Mouse (Mus musculus): Measurements from ENCODE around the gene Gm3435.
"Not testable (repeated sequence)": the region's sequence is repeated elsewhere in the genome, so short reads cannot be mapped to it uniquely, and the experiment has no call there.

Gene Gm3435

DNA sequence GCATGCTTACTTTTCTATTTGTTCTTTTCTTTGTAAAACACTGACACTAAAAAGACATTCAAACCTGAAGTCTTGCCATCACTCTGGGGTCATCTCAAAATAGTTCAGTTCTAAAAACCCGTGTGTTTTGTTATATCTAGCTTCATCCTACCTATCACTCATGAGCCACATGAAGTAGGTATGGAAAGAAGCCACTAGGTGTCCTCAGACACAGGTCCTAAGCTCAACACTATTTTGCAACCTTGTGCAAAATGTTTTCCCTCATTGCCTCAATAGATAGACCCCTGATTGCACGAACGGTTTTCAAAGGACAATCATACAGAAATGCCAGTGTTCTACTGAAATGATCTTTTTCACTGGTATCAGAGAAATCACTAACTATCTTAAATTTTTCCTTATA, 30.5 kb downstream of the Gm3435 start:
- not testable (repeated sequence) for DNase-seq (ENCODE audit: low spot score)

DNA sequence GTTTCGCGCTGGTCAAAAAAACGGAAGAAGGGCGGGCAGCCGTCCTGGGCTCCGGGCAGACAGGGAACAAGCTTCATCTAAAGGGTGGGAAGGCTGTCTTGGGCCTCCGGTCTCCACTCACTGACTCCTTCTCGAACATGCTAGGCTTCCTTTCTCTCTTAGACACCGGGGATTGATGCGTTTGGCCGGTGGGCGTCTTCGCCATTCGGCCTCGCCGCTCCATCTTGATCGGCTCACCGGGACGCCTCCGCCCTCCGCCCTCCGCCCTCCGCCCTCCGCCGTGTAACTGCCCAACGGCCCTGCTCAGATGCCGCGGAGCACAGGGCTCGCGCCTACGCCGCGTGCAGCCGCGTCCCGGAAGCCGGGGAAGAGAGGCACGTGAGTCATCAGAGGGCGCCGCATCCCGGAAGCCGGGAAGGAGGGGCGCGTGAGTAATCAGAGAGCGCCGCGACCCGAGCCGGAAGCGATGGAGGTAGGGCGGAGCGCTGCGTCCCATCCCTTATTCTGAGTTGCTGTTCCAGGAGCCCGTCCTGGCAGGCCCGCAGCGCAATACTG, 31.3 kb downstream of the Gm3435 start, which contains the start of the genes Ermard, Tcte3 and Gm3448:
Ermard (plus strand) TSS at position 34 of the 555 bp plus-strand sequence.
Tcte3 (minus strand) TSS at position 314 of the 555 bp plus-strand sequence.
Gm3448 (minus strand) TSS at position 363 of the 555 bp plus-strand sequence.
- not testable (repeated sequence) for DNase-seq (ENCODE audit: low spot score)

DNA sequence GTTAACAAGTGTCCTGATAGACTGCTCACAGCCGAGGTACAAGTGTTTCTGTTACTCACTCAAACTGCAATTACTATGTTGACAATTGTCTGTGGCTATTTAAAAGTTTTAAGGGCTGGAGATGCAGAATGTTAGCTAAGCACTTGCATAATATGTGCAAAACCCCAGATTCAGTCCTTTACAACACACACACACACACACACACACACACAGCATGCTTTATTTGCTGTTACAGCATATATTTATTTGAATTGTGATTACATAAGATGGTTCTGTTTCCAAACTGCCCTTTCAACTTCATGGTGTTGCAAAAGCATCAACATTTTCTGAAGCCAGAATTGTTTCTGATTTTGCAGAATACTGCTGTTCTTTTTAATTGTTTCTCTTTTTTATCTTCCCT, 40.4 kb downstream of the Gm3435 start:
- DNase-seq (ENCODE audit: low spot score): not testable (repeated sequence)

DNA sequence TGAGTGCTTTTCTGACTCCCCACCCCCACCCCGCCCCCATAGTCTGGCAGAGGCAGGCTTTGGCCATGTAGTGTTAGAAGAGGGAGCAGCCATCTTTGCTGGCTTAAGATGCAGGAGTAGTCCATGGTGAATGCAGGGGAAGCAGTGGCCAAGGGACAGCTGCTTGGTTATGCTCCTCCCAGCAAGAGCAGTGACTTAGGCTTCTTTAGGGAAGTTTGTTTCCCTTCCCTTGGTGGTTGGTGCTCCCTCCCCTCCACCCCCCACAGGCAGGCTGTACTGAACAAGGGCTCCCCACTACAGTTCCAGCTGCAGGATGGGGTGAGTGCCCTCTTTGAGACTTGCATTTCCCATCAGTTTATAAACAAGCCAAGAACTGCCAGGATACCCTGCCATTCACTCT, 42.8 kb downstream of the Gm3435 start:
- DNase-seq (ENCODE audit: low spot score): not testable (repeated sequence)

DNA sequence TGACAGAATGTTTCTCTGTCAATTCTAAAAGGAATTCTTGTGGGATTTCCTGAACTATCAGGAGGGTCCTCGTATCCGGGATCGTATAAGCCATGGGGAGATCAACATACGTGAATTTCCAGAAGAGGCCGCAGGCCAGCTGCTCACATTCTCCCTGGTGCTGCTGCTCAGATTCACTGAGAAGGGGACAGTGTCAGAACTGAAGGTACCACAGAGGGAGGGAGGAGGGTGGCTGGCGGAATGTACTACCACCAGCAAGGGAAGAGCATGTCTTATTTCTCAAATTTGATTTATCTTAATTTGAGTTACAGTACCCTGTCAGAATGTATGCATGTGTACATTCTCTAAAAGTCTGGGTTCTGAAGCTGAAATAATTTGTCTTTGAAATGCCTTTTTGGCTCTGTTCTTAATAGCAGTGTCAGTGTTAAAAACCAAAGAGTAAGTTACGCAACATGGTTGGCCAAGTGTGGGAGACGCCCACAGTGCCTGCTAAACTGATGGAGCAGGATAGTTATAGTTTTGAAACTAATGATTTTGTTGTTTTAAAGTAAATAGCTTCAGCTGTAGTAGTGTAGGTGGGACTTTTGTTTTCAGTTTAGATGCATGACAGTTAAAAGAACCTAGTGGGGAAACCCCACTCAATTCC, 43.3 kb downstream of the Gm3435 start:
- DNase-seq (ENCODE audit: low spot score): not testable (repeated sequence)

DNA sequence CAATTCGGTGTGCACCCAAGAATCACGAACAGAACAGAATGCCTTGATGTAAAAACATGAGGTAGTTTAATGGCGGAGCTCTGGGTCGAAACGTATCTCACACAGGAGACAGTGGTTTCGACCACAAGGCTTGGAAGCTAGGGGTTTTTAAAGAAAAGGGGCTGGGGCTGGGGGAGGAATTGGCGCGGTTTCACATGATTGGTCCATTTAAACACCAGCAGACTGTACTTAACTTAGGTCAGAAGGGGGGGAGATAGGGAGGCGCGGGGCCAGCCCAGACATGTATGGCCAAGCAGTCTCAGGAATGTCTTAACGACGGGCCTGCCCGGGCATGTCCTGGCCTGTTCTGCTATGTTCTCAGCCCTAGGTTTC, 43.8 kb downstream of the Gm3435 start:
- DNase-seq (ENCODE audit: low spot score): not testable (repeated sequence)

DNA sequence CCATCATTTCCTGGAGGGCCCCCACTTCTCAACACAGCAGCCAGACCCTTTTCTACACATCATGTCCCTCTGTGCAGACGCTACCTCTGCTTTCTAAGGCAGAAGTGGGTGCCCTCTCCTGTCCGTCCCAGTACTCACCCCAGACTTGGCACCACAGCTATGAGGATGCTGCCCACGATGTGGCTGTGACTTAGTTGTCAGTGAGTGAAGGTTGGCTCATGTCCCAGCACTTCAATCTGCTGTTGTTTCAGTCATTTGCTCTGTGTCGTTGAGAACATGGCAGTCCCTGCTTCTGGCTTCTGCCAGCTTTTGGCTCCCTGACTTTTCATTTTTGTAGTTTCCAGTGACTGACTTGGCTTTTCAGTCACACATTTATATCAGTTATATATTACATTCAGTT, 45.9 kb downstream of the Gm3435 start:
- DNase-seq (ENCODE audit: low spot score): no peak

DNA sequence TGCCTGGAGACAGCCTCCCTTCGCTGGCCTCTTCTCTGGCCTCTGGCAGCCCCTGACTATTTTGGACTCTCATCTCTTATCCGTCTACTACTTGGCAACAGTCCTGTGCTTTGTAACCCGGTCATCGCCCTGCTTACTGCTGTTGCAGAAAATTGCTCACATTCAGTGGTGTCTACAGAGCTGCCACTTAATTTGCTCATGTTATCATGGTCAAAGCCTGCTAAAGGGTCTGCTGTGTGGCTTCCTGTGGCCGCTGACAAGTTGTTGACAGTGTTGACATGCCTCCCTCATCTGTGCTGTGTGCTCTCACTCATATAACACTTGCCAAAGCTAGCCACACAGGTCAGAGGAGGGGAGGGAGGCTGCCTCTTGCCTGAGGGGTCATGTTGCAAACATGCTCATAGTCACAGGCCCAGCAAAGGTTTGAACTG, 48.2 kb downstream of the Gm3435 start:
- DNase-seq (ENCODE audit: low spot score): no peak

DNA sequence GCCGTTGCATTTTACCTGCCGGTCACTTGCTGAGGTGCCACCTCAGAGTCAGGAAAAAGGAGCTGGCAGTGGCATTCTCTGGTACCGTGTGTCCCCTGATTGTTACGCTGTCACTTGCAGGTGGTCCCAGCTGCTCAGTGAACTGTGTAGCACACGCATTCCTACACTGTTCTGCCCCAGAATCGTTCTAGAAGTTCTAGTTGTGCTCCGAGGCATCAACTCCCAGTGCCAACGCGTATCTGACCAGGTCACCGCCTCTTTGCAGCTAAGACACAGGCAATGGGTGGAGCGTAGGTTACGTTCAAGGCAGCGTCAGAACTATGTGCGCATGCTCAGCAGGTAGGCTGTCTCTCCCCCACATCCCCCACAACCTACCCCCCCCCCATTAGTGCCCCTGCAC, 49.7 kb downstream of the Gm3435 start:
- DNase-seq (ENCODE audit: low spot score): no peak

DNA sequence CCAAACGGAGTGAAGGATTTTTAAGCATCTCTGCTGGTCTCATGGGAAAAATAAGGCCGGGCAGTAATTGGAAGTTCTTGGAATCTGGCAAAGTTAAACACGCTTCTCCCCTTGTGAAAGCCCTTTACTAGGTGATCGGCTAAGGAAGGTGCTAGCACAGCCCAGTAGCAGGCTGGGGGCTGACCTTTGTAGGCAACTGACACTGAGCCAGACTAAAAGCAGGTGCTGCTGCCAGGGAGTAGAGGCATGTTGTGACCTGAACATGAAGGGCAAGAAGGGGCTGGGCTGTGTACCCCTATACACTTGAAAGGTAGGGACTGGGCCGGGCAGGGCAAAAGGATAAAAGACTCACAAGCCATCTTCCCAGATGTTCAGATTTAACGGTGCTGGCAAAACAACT, 50.4 kb downstream of the Gm3435 start:
- DNase-seq (ENCODE audit: low spot score): no peak

DNA sequence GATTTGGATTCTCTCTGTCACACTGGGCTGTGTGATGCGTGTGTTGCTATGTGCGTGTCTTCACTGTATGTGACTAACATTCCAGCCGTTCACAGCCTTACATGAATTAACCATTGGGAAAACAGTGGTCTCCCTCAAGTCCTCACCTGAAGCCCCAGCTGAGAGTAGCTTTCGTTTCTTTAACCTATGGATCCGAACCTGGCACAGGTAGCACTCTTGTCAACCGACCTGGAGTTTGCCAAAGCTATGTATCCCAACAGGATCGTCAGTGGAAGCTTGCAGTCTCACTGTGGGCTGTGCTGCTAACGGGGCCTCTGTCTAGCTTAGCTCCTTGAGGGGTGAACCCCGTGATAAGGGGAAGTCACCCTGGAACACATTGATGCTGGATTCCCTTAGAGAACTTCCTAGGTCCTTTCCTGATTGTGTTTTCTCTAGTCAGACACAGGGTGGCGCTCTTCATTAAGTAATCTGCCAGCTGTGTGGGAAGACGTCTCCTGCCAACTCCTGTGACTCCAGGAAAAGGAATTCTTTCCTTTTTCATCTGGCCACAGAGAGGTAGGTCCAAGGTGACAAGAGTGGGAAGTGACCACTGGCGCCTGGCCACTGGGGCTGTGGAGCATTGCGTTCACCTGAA, 55.5 kb downstream of the Gm3435 start:
- DNase-seq (ENCODE audit: low spot score): peak; percentile 53

DNA sequence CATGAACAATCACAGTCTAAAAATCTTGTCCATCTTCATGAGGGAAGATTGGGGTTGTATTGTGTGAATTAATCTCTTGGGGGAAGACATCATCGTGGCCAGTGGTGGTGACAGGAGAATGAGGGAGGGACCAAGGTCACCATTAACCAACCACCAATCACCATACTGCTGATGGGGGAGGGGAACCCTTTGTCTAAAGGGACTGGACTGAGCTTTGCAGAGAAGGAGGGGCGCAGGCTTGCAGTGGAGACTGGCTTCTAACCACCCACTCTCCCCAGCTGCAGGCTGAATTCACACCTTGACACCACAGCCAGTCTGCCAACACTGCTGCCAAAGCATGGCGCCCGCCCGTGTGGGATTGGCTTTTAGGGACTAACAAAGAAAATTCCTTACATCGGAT, 56.1 kb downstream of the Gm3435 start:
- no peak for DNase-seq (ENCODE audit: low spot score)

DNA sequence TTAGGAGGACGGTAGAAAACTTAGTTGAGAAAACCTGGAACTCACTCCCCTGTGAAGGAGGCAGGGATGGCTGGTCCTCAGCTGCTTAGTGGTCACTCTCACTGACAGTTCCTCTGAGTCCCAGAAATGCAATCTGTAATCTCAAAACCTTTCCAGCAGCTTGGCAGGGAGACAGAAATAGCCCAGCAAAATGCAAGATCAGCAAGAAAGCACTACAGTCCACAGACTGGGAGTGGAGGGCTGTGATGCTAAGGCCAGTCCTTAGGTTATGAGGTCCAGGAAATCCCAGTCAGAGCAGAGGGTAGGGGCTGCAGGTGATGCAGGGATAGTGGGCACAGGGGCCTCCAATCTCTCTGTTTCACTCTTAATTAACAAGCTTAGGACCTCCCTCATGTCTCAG, 56.9 kb downstream of the Gm3435 start:
- DNase-seq (ENCODE audit: low spot score): no peak

DNA sequence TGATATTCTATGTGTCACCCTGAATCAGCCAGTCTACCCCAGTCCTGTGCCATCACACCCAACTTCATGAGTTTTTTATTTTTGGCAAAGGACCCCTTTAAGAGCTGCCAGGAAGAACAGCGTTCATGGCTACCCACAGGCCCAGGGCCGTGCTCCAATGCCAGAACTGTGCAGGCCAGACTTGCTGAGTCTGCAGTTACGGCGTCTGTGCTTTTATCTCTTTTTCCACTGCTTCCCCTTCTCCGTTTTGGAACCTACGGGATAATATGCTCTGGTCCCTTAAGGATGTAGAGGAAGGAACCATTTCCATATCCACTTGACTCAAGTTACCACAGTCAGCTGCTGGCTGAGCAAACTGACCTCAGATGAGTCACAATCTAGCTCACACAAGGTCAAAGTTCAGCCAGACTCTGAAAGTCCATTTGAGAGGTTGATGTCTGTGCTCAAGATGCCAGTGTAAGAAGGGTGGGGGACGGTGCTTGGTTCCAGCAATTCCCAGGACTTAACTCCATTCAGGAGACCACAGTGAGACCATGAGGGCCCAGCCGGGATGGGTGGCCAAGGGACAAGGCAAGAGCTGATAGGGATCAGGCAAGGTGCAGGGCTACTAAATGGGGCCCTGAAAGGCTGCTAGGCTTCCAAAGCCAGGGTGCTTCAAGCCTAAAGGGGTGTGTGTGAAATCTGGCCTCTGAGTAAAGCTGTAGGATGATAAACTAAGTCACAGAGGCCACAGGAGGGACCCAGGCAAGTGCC, 58.2 kb downstream of the Gm3435 start:
- no peak for DNase-seq (ENCODE audit: low spot score)

DNA sequence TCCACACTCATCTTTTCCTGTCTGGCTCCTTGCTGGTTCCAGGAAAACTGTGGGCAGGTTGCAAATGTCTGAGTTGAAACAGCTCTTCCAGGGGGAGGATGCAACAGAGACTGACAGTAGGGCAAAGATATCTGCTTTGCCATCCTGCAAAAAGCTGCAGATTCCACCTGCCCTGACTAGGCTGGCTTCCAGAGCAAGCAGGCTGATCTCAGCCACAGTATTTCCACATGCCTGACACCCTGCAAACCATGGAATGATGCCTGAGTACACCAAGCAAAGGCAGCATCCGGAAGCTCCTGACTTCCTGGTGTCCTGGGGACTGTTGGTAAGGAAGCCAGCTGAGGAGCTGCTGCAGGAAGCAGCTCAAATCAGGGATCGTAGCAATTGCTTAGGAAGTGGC, 59.1 kb downstream of the Gm3435 start:
- DNase-seq (ENCODE audit: low spot score): no peak

All from c-Kit-positive CD71-positive TER-119-positive erythroid progenitor cells, embryonic 14.5 days (primary cell).